Mouse (Mus musculus) lung, embryonic 16.5 days (tissue): ENCODE measurements around the gene Hspa12a. TPM values are rescaled to one million over a fixed set of nuclear protein-coding genes. Genes with fewer than 3 reads are reported as not detected.
"Not testable (repeated sequence)": the region's sequence is repeated elsewhere in the genome, so short reads cannot be mapped to it uniquely, and the experiment has no call there.

ENCODE experiments used
- ATAC-seq: fragments of 200-750 bp; cut with Nextera tagmentation; 2 replicates; pipeline ENCODE4 v1.8.0; 2017; ENCODE audit warnings: low read depth, mild to moderate bottlenecking, moderate library complexity
- H3K27ac ChIP-seq: fragments of 300-500 bp; sonication (generic); 2 replicates; pipeline ENCODE4 v1.5.1; 2014; ENCODE audit warnings: mild to moderate bottlenecking, control low read depth, low read length
- H3K27me3 ChIP-seq: fragments of 300-500 bp; sonication (generic); 2 replicates; pipeline ENCODE4 v1.6.1; 2014; ENCODE audit warnings: low read depth, low read length, mixed read lengths; ENCODE audit not compliant: control insufficient read depth, insufficient read depth
- H3K36me3 ChIP-seq: fragments of 300-500 bp; sonication (generic); 2 replicates; pipeline ENCODE4 v1.6.1; 2014; ENCODE audit warnings: low read length; ENCODE audit not compliant: control insufficient read depth, insufficient read depth
- H3K4me1 ChIP-seq: fragments of 300-500 bp; sonication (generic); replicated peaks from 2 replicates; pipeline ENCODE4 v1.6.1; 2014; ENCODE audit warnings: low read length, mixed read lengths; ENCODE audit not compliant: control insufficient read depth, insufficient read depth
- H3K4me2 ChIP-seq: fragments of 300-500 bp; sonication (generic); 2 replicates; pipeline ENCODE4 v1.6.1; 2014; ENCODE audit warnings: low read depth, low read length, control low read depth
- H3K4me3 ChIP-seq: fragments of 300-500 bp; sonication (generic); 2 replicates; pipeline ENCODE4 v1.5.1; 2014; ENCODE audit warnings: mild to moderate bottlenecking, low read length, control low read depth
- H3K9ac ChIP-seq: fragments of 300-500 bp; sonication (generic); 2 replicates; pipeline ENCODE4 v1.6.1; 2014; ENCODE audit warnings: low read length, control low read depth
- H3K9me3 ChIP-seq: fragments of 300-500 bp; sonication (generic); 2 replicates; pipeline ENCODE4 v1.6.1; 2016; ENCODE audit warnings: low read length; ENCODE audit not compliant: control insufficient read depth
- WGBS: fragments of 180-500 bp; shearing (Covaris S2); extraction: QIAGEN DNeasy Blood & Tissue Kit; methylation state at CpG from one replicate; pipeline ENCODE4 v1.1.7; 2014; 5-methylcytosine and 5-hydroxymethylcytosine counted together
- polyA plus RNA-seq: library from polyadenylated mRNA; unstranded; fragments of >200 nt; fragmentation: Nextera tagmentation; extraction: Ambion mirVana; gene quantifications from 2 replicates; pipeline ENCODE4 v1.2.1, GENCODE M21; 2015

Gene Hspa12a
- polyA plus RNA-seq, 1 experiment from 2014 or later = 5.5 TPM

GRCm38 (mm10) chr19:58918597-58918996, 24.9 kb downstream of the Hspa12a start:
- Histone ChIP-seq H3K27me3 (no peaks in the 10 kb centered on the region; the same call in 1 of the 2 replicates), H3K9me3 (no peaks in the 10 kb centered on the region), H3K4me1 (peaks cover 3% of the 10 kb centered on the region; the same call in 1 of the 2 replicates), H3K4me2 (peak overlapping the region; percentile 41), H3K4me3 (peak overlapping the region; percentile 25), H3K36me3 (no peaks in the 10 kb centered on the region), H3K27ac (no peak overlapping the region), H3K9ac (peak overlapping the region; percentile 4; the same call in 1 of the 2 replicates)
- 2% methylated on average over 11 of the region's 11 CpGs for WGBS
- ATAC-seq = no peak

GRCm38 (mm10) chr19:58913301-58913700, 30.2 kb downstream of the Hspa12a start:
- WGBS = 81% methylated on average over 6 of the region's 6 CpGs
- Histone ChIP-seq H3K4me1 (peaks cover 10% of the 10 kb centered on the region; the same call in 1 of the 2 replicates), H3K27ac (no peak overlapping the region), H3K4me2 (no peak overlapping the region), H3K9ac (no peak overlapping the region), H3K36me3 (no peaks in the 10 kb centered on the region), H3K9me3 (no peaks in the 10 kb centered on the region), H3K27me3 (no peaks in the 10 kb centered on the region), H3K4me3 (no peak overlapping the region)
- no peak for ATAC-seq

- peak; percentile 77 for ATAC-seq
- Histone ChIP-seq H3K9me3 (no peaks in the 10 kb centered on the region), H3K27me3 (no peaks in the 10 kb centered on the region), H3K4me1 (peaks cover 10% of the 10 kb centered on the region; the same call in 1 of the 2 replicates), H3K27ac (no peak overlapping the region), H3K36me3 (no peaks in the 10 kb centered on the region), H3K4me3 (peak overlapping the region; percentile 53), H3K4me2 (peak overlapping the region; percentile 68), H3K9ac (peak overlapping the region; percentile 58)
- 12% methylated on average over 9 of the region's 9 CpGs for WGBS
Measured at GRCm38 (mm10) chr19:58911386-58911785, 32.1 kb downstream of the Hspa12a start.

- Histone ChIP-seq H3K4me2 (peak overlapping the region; percentile 68), H3K4me3 (peak overlapping the region; percentile 53), H3K36me3 (no peaks in the 10 kb centered on the region), H3K27me3 (no peaks in the 10 kb centered on the region), H3K4me1 (peaks cover 10% of the 10 kb centered on the region; the same call in 1 of the 2 replicates), H3K27ac (no peak overlapping the region), H3K9ac (peak overlapping the region; percentile 58), H3K9me3 (no peaks in the 10 kb centered on the region)
- peak; percentile 74 for ATAC-seq
- under 1% methylated on average over 11 of the region's 11 CpGs for WGBS
Measured at GRCm38 (mm10) chr19:58910941-58911368, 32.5 kb downstream of the Hspa12a start.

GRCm38 (mm10) chr19:58908018-58908417, 35.4 kb downstream of the Hspa12a start:
- Histone ChIP-seq H3K4me2 (no peak overlapping the region), H3K9ac (no peak overlapping the region), H3K27ac (no peak overlapping the region), H3K4me3 (no peak overlapping the region), H3K36me3 (no peaks in the 10 kb centered on the region), H3K9me3 (no peaks in the 10 kb centered on the region), H3K4me1 (peaks cover 17% of the 10 kb centered on the region), H3K27me3 (no peaks in the 10 kb centered on the region)
- no peak for ATAC-seq
- WGBS = 49% methylated on average over 10 of the region's 10 CpGs

GRCm38 (mm10) chr19:58906685-58907084, 36.8 kb downstream of the Hspa12a start:
- Histone ChIP-seq H3K4me2 (no peak overlapping the region), H3K27ac (no peak overlapping the region), H3K9me3 (no peaks in the 10 kb centered on the region), H3K4me3 (no peak overlapping the region), H3K4me1 (peaks cover 16% of the 10 kb centered on the region), H3K9ac (no peak overlapping the region), H3K36me3 (no peaks in the 10 kb centered on the region), H3K27me3 (no peaks in the 10 kb centered on the region)
- no peak for ATAC-seq
- 46% methylated on average over 9 of the region's 9 CpGs for WGBS

GRCm38 (mm10) chr19:58903899-58904327, 39.5 kb downstream of the Hspa12a start:
- Histone ChIP-seq H3K4me3 (peak overlapping the region; percentile 31), H3K4me1 (peaks cover 8% of the 10 kb centered on the region), H3K4me2 (peak overlapping the region; percentile 56), H3K27ac (peak overlapping the region; percentile 31), H3K9me3 (no peaks in the 10 kb centered on the region), H3K27me3 (no peaks in the 10 kb centered on the region), H3K9ac (no peak overlapping the region), H3K36me3 (no peaks in the 10 kb centered on the region)
- WGBS = 0% methylated on average over 11 of the region's 11 CpGs
- ATAC-seq = peak; percentile 95

GRCm38 (mm10) chr19:58903079-58903898, 40.2 kb downstream of the Hspa12a start:
- peak overlapping the region; percentile 31 for H3K4me3 ChIP-seq

GRCm38 (mm10) chr19:58900471-58900870, 43.0 kb downstream of the Hspa12a start:
- H3K36me3 ChIP-seq, H3K4me3 ChIP-seq, H3K27me3 ChIP-seq, H3K4me2 ChIP-seq, H3K4me1 ChIP-seq, ATAC-seq, H3K9me3 ChIP-seq, H3K27ac ChIP-seq, H3K9ac ChIP-seq: not testable (repeated sequence)
- WGBS = 86% methylated on average over 10 of the region's 10 CpGs

More at GRCm38 (mm10) chr19:58903079-58903898, 40.2 kb downstream of the Hspa12a start:
- Histone ChIP-seq H3K4me2 (peak overlapping the region; percentile 56), H3K27ac (peak overlapping the region; percentile 31), H3K9me3 (no peaks in the 10 kb centered on the region), H3K36me3 (no peaks in the 10 kb centered on the region), H3K27me3 (no peaks in the 10 kb centered on the region), H3K9ac (no peak overlapping the region), H3K4me1 (peaks cover 8% of the 10 kb centered on the region)
- WGBS = 58% methylated on average over 7 of the region's 7 CpGs
- peak; percentile 49; the same call in 1 of the 2 replicates for ATAC-seq
